Mouse (Mus musculus) right cerebral cortex, postnatal 36 days (tissue): Measurements from ENCODE around the gene Mrps5.
A peak's percentile ranks its signal among the peaks of the same experiment; 100 is the strongest.
"Not testable (repeated sequence)": the region's sequence is repeated elsewhere in the genome, so short reads cannot be mapped to it uniquely, and the experiment has no call there.

ENCODE experiments used
- DNase-seq, 2 experiments: peaks; one replicate each; pipeline ENCODE4 v3.0.0; 2022; ENCODE audit warnings: low spot score in 2 of 2, mixed read lengths in 1 of 2

Gene Mrps5

GRCm38 (mm10) chr2:127586694-127587513 is at the start of gene Mrps5, which contains the start of gene Zfp661:
Gene Mrps5, plus strand, starts transcription at chr2:127587222.
Gene Zfp661, minus strand, starts transcription at chr2:127587094.
- peak; percentile 65 to 72 for DNase-seq

- DNase-seq, result peak; percentile 58 to 64
Measured at GRCm38 (mm10) chr2:127537548-127537947, 49.5 kb upstream of the Mrps5 start.

GRCm38 (mm10) chr2:127539494-127539893 is 47.5 kb upstream of the Mrps5 start:
- no peak for DNase-seq

DNA sequence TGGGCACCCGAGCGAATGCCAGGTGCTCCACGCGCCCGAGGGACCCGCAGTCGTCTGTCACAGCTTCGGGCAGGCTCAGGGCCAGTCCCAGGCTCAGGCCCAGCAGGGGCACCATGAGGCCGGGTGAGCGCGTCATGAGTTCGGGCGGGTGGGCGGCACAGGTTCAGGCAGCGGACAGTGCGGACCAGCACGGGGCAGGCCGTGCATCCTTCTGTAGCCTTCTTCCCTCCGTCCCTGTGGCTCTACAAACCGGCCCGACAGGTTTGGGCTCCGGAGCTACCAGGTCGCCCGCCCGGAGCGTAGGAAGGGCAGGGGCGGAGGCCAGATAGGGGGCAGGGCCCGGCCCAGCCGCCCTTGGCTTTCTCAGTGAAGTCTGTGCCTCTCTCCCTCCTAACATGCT is 45.8 kb upstream of the Mrps5 start, which contains the start of gene Prom2:
TSS of gene Prom2 (minus strand) at position 283 of the 400 bp plus-strand sequence.
- no peak for DNase-seq

DNA sequence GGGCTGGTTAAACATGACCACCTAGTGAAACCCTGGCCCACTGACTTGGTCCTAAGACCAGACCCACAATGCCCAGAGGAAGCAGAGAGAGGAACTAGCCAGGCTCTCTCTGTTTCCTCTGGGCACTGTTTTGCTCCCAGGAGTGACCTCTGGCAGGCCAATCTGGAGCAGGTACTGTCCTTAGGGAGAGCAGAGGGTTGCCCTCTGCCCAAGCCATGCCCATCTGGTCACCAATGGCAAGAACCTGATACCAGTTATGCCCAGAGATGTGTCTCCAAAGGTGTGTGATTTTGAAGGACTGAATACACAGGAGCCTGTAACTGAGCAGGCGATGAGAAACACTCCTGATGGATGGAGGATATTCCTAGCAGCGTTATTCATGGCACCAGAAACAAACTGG is 45.3 kb upstream of the Mrps5 start:
- no peak for DNase-seq

- no peak for DNase-seq
Measured at GRCm38 (mm10) chr2:127548342-127549074, 38.5 kb upstream of the Mrps5 start.

- DNase-seq, result no peak
Measured at GRCm38 (mm10) chr2:127549711-127550110, 37.3 kb upstream of the Mrps5 start.

DNA sequence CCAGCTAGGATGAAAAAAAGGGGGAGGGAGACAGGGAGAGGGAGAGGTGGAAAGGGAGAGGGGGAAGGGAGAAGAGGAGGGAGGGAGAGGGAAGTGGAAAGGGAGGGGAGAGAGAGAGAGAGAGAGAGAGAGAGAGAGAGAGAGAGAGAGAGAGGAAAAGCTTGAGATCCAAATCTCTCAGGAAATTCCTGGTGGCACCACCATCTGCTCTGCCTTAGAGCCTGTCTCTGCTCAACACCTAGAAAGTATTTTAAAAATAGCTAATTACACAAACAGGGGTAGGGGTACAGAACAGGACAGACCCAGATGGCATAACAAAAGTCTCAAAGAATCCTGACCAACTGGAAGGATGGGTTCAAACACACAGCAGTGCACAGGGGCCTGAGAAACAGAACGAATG is 36.6 kb upstream of the Mrps5 start:
- DNase-seq, result no peak

DNA sequence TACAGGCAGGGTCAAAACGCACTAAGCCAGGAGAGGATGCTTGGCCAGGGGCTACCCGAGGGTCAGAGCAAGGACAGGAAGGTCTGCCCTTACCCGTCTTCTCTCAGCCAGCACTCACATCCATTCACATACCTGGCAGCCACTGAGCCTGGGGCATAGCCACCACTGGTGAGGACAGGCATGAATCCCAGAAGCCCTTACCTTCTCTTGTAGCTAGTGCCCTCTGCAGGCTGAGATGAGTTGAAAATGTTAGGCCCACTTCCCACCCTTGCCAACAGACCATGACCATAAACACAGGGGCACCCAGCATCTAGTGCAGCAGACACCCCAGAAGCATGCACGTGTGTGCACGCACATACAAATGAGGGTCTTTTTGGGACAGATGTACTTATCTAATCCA is 35.9 kb upstream of the Mrps5 start:
- DNase-seq, result peak; percentile 24 to 29

DNA sequence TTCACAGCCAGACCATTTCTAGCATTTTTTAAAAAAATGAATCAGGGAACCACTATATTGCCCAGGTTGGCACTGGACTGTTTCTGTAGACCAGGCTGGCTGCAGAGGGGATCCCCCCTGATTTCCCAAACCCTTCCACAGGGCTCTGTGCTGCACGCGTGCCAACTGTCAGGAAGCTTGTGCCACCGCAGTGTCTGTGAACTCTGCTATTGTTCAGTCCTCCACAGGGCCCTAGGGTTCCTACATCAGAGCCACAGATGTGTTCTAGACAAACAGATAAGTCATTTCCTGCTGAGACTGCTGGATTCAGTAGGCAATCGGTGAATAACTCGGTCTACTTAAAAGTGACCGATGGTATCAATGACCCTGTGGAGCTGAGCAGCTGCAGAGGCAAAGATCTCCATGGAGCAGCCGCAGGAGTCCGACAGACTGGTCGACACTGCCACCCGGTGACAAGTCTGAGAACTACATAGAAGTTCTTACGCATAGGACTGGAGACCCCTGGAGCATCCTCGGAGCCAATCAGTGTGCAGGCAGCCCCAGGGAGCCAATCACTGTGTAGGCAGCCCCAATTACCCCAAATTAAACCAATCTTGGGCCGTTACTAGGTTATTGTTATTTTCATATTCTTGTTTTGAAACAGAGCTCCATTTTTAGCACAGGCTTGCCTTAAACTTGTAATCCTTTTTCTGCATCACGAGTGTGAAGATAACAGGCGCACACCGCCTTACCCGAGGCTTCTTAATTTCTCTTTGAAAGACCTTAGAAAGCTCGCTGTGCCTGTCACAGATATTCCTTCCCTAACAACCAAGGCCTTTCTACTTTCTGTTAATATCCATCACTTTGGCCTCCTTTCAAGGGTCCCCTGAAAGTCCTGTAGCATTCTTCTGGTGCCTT is 27.7 kb upstream of the Mrps5 start:
- peak; percentile 89 to 90 for DNase-seq

- DNase-seq, result no peak
Measured at GRCm38 (mm10) chr2:127573322-127573721, 13.7 kb upstream of the Mrps5 start.

DNA sequence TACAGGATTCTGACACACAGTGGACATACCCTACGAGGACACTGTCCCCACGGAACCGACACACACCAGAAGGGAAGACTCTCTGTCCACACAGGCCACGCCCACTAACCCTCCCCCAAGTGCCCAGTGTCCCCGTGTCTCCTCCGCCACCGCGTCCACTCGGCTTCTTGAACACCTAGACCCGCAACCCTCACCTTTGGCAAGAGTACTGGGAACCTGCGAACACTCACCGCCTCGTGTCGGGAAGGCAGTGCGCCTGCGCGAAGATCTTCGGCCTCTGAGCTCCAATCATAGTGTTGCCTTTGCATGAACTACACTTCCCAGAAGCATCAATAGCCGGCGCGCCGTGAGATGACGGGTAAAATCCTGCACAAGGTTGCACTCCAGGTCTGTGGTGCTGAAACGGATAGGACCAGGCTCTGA is 2.6 kb upstream of the Mrps5 start:
- peak; percentile 94 to 95 for DNase-seq

DNA sequence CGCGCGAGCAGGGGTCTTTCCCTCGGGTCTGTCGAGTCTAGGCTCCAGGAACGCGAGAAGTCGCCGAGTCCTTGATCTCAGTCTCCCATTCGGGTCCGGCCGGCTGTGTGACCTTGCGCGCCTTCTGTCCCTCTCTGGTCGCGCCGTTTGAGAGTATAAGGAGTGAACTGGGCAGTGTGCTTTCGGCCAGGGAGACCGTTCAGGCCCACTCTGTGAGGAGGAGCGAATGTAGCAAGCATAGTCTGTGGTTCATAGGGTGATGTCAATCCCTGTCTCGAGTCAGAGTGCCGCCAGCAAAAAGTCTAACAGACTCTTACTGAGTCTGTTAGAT is 457 bp downstream of the Mrps5 start:
- DNase-seq, result no peak

- no peak for DNase-seq
Measured at GRCm38 (mm10) chr2:127588897-127589296, 1.9 kb downstream of the Mrps5 start.

DNA sequence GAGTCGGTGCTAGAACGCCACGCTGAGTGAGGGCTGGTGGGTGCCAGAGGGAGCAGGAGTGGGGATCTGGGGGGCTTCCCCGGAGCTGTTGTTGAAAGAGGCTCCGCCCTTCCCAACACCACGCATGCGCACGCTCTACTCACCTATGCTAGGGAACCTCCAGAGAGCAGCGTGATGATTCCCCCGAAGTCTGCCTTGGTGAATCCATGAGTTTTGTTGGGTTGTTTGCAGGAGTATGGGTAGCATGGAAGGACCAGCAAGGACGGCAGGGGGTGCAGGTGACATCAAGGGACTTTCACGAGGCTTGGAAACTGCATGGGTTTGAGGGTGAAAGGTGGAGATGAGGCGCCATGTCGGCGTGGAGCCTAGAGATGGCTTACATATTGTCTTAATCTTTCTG is 3.2 kb downstream of the Mrps5 start:
- no peak for DNase-seq

- DNase-seq, result no peak
Measured at GRCm38 (mm10) chr2:127590840-127591239, 3.8 kb downstream of the Mrps5 start.

DNA sequence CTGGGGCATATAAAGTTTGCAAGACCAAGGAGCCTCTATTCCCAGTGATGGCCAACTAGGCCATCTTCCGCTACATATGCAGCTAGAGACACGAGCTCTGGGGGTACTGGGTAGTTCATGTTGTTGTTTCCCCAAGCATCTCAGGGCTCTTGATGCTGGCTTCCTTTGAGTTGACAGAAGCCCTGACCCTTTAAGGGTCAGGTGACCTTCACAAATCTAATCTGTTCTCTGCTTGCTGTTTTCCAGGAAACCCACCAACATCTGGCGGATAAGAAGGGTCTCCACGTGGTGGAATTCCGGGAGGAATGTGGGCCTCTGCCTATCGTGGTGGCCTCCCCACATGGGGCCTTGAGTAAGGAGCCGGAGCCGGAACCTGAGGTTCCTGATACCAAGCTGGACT is 16.4 kb downstream of the Mrps5 start:
- DNase-seq, result not testable (repeated sequence)

DNA sequence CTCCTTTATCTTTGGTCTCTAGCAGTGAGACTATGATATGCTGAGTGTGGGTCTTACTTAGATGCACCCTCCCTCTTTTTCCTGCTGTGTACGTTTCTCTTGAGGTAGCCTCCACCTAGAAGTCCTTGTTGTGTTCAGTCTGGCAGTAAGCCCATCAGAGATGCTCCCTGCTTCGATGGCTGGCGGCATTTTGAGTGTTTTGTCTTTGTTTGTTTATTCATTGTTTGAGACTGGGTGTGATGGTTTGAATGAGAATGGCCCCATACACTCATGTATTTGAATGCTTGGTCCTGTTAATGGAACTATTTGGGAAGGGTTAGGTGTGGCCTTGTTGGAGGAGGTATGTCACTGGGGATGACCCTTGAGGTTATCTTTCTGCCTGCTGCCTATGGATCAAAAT is 18.2 kb downstream of the Mrps5 start:
- no peak for DNase-seq

DNA sequence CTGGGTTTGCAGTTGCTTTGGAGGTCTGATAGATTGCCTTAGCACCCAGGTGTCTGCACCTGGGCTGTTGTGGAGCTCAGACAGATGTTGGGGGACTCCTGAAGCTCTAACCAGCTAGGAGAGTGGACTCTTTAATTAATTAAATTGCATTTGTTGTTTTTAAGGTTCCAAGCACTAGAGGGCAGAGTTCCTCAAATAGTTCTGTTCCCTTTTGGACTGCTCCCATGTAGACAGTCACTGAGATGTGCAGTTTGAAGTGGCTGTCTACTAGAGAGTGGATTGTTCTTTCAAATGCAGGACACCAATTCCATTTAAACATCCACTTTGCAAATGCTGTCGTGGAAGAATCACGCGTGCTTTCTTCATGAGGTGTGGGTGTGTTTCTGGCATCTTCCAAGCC is 21.2 kb downstream of the Mrps5 start:
- DNase-seq, result no peak

- DNase-seq, result no peak
Measured at GRCm38 (mm10) chr2:127608986-127609385, 22.0 kb downstream of the Mrps5 start.

- DNase-seq, result no peak
Measured at GRCm38 (mm10) chr2:127611386-127611785, 24.4 kb downstream of the Mrps5 start.

GRCm38 (mm10) chr2:127612288-127612687 is 25.3 kb downstream of the Mrps5 start:
- DNase-seq, result no peak
